Mouse (Mus musculus) thymus, adult 2 months (tissue): ENCODE results near the gene Trpm5.

Experiments
- CTCF ChIP-seq: fragments of 200-500 bp; IDR thresholded peaks from 2 replicates; pipeline ENCODE4 v1.5.1; 2012; ENCODE audit warnings: mild to moderate bottlenecking, control low read depth, low read length, moderate library complexity, borderline replicate concordance; ENCODE audit not compliant: control insufficient read depth, poor library complexity, insufficient read depth; ENCODE audit errors: extremely low read depth
- POLR2A ChIP-seq: fragments of 200-500 bp; IDR thresholded peaks from 2 replicates; pipeline ENCODE4 v1.6.1; 2012; ENCODE audit warnings: mild to moderate bottlenecking, low read length, control low read depth, moderate library complexity; ENCODE audit not compliant: control insufficient read depth, poor library complexity, insufficient read depth; ENCODE audit errors: extremely low read depth

GRCm38 (mm10) chr7:143123876-143124669 is 29.6 kb upstream of the Trpm5 start:
- no peak for TF ChIP-seq POLR2A
- TF ChIP-seq CTCF: no peak
